Mouse (Mus musculus) T-helper 1 cell (primary cell): ENCODE measurements around the gene Fam102a.

ENCODE experiments used
- in situ Hi-C: fragments of 300-600 bp; cut with MboI, MseI; formaldehyde crosslinking; loops from one replicate; pipeline ENCODE4 v1.15.1; 2025; ENCODE audit warnings: high pct_unique_total_duplicates

Fam102a gene

DNA sequence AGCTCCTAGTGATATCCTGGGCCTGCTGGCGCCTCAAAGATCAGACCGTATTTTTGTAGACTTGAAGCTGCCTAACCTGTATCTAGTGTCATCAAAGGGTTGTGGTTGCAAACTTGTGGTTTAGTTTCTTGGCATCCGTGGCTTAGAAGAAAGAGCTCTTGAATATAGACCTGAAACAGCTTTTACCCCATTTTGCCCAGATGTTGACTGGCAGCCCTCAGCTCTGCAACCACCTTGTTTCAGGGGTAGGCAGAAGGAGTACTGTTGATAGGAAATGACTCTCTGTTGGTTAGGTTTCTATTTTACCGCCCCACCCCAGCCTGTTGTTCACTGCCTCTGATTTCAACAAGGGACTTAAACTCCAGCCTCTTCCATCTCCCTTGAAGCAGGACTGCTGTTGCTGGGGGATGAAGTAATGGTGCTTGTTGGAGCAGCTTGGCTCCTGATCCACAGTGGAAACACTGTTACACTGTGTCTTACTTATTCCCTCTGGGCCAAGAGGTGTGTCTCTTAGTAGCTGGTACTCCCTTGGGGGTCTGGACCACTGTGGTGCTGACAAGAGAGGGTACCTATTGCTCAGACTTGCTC is 6.9 kb downstream of the Fam102a start:
- in situ Hi-C loops, result no loop called here

DNA sequence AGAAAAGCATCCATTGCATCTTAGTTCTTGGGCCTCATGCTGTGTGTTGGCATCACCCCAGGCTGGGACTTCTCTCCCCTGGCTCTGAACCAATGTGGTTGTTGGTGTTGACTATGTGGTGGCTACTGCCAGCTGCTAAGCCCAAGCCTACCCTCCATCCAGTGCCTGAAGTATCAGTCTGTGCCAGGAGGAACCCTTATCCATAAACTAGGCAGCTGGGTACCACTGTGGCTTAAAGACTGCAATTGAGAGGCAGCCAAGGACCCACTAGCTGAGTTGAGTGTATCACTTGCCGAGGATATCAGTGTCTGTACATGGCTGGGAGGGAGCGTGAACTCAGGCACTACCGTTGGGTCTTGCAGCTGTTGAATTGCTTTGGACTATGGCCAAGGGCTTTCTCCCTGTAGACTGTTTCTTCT is 7.9 kb downstream of the Fam102a start:
- in situ Hi-C loops, result no loop called here

DNA sequence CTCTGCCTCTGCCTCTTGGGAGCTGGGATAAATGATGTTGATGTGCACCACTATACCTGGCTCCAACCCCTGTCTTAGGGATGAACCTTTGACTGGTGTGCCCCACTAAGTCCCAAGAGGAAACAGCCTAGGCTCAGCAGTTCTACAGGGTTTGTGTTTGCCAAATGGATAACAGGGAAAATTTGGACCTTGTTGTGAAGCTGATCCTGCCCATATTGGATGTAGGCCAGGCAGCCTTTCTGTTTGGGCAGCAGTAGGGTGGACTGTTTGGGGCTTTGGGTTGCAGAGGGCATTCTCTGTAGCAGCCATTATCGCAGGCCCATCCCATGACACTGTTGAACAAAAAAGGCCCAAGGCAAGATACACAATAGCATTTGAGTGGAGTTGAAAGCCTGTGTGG is 11.8 kb downstream of the Fam102a start:
- in situ Hi-C loops, result no loop called here

DNA sequence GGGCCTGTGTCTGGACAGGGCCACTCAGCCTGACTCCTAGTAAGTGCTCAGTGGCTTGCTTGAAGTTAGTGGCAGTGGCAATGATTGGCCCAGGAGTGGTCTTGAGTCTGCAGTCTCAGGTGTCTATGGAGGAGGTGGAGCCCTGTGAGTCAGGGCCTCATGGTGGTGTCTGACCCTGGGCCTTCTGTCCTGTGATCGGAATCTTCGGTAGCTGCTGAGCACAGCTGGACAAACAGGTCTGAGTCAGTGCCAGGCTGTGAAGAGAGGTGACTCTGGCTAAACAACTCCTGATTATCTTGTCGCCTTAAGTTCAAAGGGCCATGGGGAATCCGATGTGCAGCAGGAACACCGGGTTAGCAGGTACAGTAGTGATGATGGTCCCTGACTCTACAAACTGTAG is 12.2 kb downstream of the Fam102a start:
- in situ Hi-C loops, result no loop called here

DNA sequence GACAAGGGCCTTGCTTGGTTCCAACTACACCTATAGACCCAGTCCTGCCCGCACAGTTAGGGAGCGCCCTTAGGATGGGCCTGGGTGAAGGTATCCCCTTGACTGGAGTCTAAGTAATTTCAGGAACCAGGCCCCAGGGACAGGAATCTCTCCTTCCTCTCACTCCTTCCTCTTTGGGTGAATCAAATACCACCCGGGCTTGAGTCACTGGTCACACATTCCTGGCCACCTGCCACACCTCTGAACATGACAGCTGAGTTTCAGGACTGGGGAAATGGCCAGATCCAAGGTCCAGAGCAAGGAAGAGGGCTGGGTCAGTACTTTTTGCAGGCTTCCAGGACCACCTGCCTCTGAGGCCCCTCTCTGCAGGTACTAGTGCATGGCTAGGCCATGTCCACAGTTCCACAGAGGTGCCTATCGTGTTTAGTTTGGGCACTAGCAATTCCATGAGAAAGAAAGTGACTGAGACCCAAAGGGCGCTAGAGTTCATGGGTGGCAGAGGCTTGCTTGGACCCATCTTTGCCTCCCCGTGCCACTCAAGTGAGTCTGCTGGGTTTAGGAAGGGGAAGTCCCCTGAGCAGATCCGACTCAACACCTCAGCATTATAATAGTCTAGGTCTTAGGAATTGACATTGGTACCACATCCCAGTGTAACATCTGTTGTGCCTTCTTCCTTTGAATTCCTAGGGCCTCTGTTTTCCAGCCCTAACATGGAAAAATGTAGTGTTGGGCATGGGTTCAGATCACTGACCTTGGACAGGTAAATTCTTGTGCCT is 13.0 kb downstream of the Fam102a start:
- in situ Hi-C loops, result no loop called here

DNA sequence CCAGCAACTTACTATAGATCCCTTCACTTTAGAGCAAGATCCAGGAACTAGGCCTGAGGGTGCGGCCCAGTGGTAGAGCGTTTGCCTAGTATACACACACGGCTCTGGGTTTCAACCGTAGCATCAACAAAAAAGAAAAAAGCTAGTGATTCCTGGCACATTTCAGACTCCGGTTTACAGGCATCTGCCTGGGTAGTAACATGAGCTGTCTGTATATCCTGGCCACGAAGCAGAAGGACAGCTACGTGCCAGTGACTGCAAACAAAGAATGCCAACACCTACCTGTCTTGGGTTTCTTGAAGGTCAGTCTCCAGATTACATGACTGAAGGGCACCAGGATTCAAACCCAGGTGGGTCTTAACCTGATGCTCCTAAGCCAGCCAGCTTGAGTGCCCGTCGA is 14.0 kb downstream of the Fam102a start:
- in situ Hi-C loops, result no loop called here

DNA sequence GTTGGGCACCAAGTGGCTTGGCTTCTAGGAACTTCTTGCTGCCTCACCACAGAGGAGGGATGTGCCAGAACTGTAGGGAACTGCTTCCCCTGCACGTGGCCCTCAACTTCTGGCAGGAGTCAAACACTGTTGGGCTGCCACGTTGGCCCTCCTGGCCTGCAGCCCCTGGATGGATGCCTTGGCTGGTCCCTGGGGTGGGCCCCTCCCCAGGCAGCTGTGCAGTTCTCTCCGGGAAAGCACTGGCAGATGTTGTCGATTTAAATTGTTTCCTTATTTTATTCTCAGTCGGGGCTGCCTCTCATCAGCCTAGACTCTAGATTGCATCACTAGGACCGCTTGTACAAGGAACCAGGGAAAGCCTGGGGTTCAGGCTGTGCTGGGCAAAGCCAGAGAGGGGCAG is 14.6 kb downstream of the Fam102a start:
- in situ Hi-C loops, result no loop called here

DNA sequence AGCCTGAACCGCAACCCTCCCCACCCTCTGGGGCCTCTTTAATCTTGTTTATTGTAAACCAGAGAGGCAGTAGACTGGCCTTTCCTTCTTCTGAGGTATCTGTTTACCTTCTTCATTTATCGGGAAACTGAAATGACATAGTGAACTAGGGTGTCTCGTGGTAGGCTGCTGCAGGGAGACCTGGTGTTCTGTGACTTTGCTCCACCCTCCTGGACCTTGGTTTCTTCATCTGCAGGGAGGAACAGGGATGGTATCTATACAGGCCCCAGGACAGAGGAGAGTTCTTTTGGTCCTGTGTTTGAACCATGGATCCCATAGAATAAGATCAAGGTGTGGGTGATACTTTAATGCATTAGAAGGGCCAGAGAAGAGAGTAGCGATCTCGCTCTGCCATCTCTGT is 16.1 kb downstream of the Fam102a start:
- in situ Hi-C loops, result no loop called here

DNA sequence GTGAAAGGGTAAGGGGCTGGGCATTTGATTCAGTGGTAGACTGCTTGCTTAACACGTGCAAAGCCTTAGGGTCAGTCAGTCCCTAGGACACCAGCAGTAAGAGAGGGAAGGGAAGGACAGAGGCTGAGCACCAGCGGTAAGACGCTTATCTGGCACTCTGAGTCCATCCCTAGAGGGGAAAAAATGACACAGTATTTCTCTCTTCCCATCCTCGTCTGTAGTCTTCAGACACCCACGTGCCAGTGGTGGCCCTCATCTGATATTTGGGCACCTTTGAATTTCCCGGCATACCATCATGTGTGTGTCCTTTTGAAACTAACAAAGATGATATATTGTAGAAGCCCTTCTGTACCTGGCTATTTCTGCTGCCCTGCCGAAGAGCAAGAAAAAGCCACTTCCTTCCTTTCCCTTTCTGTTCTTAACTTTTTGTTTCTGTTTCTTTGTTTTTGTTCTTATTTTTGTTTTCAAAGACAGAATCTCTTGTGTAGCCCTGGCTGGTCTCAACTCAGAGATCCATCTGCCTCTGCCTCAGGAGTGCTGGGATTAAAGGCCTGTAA is 18.5 kb downstream of the Fam102a start:
- in situ Hi-C loops, result no loop called here

DNA sequence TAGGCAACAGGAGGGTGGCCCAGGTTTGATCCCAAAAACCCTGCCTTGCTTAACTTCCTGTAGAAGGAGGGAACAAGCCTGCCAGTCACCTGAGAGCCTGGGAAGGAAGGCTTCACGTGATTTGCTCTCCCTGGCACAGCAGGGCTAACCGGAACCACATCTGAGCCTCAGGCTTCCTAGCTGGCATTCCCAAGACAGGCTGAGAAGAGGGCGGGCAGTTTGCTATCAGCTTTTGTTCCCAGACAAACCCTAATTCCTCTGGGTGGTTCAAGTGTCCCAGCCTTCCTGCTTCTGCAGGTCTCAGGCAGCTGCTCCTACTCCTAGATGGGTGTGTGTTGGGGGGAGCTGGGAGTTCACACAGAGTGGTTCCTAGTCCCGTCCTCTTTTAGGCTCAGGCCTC is 20.4 kb downstream of the Fam102a start:
- in situ Hi-C loops, result no loop called here

DNA sequence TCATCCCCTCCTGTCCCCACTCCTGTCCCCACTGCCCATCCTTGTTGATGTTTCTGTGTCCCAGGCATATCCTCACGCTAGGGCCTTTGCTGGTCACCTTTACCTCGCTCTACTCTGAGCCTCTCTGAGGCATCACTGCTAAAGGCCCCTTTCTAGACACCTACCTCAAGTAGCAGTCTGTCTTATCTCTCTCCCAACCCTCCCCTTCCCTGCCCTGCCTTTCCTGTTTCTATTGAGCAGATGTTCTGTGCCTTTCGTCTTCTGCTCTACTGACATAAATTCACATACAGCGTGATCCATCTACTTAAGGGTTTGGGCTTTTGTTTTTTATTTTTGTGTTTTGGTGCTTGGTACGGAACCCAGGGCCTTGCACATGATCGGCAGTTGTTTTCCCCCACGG is 20.9 kb downstream of the Fam102a start:
- in situ Hi-C loops, result no loop called here

DNA sequence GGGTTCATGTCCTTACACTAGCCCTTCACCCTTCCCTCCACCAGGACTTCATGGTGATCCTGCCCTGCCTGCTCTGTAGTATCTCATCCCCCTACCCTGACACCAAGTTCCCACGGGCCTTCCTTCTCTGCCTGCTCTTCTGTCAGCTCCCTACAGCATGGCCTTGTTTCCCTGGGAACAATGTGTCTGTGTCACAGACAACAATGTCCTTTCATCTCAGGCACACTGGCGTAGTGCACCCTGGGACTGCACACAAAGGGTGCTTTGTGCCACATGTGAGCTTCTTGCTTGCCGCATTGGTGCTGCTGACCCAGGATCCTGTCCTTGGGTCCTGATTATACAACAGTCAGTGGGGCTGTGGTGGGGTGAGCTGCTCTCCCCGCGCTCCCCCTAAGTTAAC is 24.4 kb downstream of the Fam102a start:
- in situ Hi-C loops, result no loop called here

DNA sequence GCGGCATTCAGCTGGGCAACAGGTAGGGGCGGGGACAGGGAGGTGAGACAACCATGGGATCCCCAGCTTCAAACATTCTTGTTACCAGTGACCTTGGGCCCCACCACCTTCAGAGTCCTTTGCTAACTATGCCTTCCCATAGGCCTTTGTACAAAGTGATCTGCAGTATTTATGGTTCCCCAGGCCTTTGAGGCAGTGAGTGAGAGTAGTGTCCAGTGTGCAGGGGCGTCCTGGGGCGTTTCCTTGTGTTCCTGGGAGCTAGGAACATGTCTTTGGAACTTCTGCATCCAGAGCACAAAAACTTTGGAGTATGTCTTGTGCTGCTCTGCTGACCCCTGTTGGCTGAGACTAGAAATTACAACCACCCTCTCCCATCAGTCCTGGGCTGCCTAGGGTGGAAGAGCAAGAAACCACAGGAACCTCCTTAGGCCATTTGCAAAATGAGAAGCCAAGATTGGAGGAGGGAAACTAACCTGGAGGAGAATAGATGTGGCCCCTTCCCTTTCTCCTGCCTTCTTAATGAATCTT is 31.5 kb downstream of the Fam102a start:
- in situ Hi-C loops, result loop anchor here (5.0 kb wide), 1 partner anchor 79 kb away; no protein-coding TSS in a partner anchor

DNA sequence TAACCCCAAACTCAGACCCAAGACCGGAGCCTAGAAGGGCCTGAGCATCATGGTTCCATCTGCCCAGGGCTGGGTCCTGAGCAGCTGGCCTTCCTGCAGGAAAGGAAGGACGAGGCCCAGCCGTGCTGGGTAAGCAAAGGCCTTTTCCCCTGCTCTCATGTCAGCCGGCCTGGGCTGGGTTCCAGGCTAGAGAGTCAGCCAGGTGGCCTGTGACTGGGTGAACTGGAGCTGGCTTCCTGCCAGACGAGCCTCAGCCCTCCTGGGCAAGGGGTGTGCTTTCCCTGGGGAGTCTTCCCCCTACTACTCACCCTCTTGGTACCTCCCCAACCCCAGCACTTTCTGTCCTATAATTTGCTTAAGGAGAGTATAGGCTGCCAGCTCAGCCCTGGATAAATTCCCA is 33.0 kb downstream of the Fam102a start:
- in situ Hi-C loops, result loop anchor here (5.0 kb wide), 1 partner anchor 81 kb away; no protein-coding TSS in a partner anchor

DNA sequence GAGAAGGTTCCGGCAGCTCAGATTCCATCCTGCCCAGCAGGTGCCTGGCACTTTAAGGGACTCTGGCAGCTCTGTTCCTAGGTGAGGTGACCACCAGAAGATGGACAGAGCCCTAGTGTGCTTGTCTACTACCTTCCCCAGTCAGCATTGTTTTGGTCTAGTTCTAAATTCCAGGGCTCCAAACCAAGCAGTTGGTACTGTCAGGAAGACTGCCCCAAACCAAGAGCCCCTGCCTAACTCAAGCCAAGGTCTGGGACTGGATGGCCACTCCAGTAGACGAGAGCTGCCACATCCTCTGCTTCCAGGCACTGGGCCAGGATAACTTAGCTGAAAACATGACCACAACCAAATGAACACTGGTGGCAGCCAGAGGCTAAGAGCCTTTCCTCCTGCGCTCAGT is 33.8 kb downstream of the Fam102a start:
- in situ Hi-C loops, result loop anchor here (5.0 kb wide), 1 partner anchor 82 kb away; no protein-coding TSS in a partner anchor

DNA sequence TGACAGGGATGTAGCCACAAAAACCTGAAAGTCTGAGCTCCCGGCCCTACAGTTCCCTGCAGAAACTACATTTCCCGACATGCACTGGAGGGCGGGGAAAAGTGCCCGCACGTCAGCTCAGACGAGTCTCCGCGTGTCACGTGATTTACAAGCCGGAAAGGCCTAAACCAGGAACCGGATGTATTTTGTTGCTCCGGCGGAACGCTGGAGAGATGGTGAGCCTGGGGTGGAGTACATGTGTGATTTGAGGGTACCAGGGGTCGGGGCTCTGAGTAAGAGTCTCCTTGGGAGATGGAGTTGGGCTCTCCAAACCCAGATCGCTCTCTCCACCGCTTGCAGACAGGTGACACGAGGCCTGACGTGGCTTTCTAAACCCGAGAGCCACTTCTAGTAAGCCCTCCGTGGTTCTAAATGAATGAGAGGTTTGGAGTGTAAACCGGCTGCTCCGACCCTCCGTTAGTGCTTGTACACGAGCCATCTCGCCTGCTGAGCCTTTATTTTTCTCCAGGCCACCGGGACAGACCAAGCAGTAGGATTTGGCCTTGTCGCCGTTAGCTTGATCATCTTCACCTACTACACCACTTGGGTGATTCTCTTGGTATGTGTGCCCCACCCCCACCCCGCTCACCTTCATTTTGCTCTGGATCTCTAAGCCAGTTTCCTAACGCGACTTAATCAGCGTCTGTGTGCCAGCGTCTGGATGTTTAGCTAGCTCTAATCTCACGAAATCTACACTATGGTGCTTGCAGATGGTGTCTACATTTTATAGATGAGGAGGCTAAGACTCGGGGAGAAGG is 35.8 kb downstream of the Fam102a start, which contains the start of gene Dpm2:
Gene Dpm2 (plus strand): TSS at position 161 of the 797 bp plus-strand sequence.
- in situ Hi-C loops, result no loop called here

DNA sequence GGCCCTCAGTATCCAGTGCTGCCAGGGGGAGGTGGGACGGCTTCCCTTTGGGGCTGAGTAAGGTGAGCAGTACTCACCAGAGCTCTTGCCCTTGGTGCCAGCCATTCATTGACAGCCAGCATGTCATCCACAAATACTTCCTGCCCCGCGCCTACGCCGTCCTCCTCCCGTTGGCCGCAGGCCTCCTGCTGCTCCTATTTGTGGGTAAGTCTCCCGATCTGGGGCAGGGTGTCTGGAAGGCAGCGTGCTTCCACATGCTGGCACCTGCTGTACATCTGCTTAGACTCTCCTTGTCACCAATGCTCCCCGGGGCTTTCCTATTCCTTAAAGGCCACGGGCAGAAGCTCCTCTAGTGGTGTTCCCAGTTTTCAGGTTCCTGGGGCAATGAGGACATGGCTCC is 37.1 kb downstream of the Fam102a start:
- in situ Hi-C loops, result no loop called here

DNA sequence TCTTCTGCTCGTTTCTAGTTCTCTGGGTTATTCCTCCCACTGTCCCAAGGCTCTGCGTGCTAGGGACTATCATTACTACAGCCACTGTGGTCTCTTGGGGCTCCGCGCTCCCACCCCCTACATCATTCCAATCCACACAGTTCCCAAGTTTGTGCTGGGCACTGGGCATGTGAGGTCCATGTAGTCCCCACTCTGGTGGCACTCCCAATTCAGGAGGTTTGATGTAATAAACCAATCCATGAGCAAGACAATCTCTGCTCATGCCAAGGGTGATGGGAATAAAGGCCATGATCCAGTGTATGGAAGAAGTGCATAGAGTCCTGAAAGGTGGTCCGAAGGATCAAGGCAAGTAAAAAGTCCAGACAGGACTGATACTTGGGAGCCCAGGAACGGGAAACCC is 39.4 kb downstream of the Fam102a start, which contains the start of gene Pip5kl1:
Gene Pip5kl1 (plus strand): TSS at position 301 of the 400 bp plus-strand sequence.
- in situ Hi-C loops, result no loop called here

DNA sequence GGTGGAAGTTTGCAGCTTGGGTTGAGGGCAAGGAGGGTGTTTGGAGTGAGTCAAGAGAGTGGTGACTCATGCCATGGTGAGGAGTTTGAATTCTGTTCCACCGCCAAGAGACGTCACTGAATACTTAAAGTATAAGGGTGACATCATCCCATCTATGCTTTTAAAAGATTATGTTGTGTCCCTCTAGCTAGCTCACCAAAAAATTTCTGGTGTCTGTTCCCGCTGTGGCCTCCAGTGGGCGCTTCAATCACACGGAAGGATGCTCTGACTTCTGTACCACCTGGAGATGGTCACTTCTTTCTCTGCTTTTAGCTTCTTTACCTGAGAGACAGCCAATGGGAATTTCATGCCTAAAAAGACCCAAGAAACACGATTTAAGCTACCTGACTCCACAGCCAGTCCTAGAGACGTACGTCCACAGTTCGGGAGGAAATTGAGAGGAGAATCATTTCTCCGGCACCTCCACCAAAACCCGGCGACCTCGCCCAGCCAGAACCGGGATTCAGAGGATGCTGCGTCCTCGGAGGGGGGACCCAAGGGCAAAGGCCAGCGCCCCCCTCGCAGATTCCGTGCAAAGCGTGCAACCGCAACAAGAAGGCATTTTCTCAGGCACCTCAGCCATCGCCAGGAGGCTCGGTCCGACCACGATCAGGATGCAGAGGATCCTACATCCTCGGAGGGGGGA is 39.9 kb downstream of the Fam102a start:
- in situ Hi-C loops, result no loop called here

DNA sequence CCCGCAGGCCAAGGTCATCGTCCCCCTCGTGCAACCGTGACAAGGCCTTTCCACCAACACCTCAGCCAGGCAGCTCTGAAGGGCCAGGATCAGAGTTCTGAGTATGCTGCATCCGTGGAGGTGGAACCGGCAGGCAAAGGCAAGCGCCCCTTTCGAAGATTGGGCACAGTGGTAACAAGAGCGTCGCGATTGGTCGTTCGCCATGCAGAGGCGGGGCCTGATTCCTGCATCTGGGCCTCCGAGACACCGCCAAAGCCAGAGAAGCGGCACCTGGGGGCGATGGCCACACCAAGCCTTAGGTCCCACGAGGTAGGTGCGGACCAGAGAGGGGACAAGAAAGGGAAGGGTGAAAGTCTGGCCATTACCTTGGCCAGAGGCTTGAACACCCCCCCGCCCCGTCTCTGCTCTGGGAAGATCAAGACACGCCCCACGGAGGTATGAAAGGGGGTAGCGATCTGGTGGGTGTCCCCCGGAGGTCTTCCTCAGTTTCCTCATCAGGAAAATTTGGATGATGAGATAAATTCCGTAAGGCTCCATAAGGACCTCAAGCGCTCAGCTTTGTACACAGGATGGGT is 40.5 kb downstream of the Fam102a start, which contains the start of gene 9430097D07Rik:
Gene 9430097D07Rik (minus strand): TSS at position 99 of the 575 bp plus-strand sequence.
- in situ Hi-C loops, result no loop called here

DNA sequence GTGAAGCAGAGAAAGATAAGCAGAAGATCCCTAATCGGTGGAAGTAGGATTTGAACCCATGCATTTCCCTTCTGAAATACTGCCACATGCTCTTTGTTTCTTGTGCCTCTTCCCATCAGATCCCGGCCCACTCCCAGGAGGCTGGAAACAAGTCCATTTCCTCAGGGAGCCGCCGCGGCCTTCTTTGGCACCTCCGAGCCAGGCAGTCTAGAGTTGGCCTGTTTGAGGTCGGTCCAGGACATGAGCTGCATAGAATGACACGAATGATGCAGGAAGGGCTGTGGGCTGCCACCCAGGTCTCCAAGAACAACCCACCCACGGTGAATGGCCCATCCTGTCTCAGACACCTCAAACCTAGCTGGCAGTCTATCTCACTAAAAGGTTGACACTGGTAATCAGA is 41.4 kb downstream of the Fam102a start:
- in situ Hi-C loops, result no loop called here
